Mouse (Mus musculus): ENCODE results near the gene Ccl3.

Gene Ccl3

GRCm38 (mm10) chr11:83649305-83649841, at the start of gene Ccl3:
Ccl3 (minus strand) TSS chr11:83649355.
- H3K4me3 ChIP-seq (replicated peaks; ENCODE audit: low read length), result no peak within 1 kb of the TSS
- H3K4me1 ChIP-seq (replicated peaks; ENCODE audit: low read depth, low read length), result no peaks in the 10 kb centered on the region
- H3K36me3 ChIP-seq (ENCODE audit: insufficient read depth, low read length), result no peaks in the 10 kb centered on the region
- TF ChIP-seq CTCF (conservative IDR thresholded peaks at IDR 0.05; ENCODE audit: low read length) (no peak), NANOG (IDR thresholded peaks at IDR 0.05; ENCODE audit: borderline replicate concordance, low read length) (no peak), POU5F1 (IDR thresholded peaks at IDR 0.05; ENCODE audit: borderline replicate concordance, low read length) (no peak)
- no peaks in the 10 kb centered on the region for H3K9me3 ChIP-seq (ENCODE audit: low read length)
- H3K27me3 ChIP-seq (ENCODE audit: insufficient read depth, low read length), result no peaks in the 10 kb centered on the region

- no peaks in the 10 kb centered on the region for H3K4me1 ChIP-seq (replicated peaks; ENCODE audit: low read depth, low read length)
Measured at GRCm38 (mm10) chr11:83692008-83692407, 42.9 kb upstream of the Ccl3 start.

DNA sequence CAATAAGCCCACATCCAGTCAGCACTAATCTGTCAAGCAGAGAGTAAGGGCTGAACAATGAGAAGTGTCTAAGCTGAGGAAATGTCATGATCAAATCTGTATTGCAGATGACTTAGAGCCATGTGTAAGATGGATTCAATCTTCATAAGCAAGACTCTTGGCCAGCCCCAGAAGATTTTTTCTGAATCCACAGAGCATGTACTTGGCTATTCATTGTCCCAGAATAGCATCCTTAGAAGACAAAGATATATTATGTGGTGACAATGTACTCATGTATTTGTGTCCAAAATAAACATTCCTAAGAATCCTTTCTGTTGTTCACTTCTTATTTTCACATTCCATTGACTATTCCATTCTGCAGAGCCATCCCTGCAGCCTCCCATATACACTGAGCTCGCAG, 40.8 kb upstream of the Ccl3 start:
- TF ChIP-seq NANOG (IDR thresholded peaks at IDR 0.05; ENCODE audit: borderline replicate concordance, low read length) (no peak), POU5F1 (IDR thresholded peaks at IDR 0.05; ENCODE audit: borderline replicate concordance, low read length) (no peak), CTCF (conservative IDR thresholded peaks at IDR 0.05; ENCODE audit: low read length) (no peak)
- Histone ChIP-seq H3K27me3 (ENCODE audit: insufficient read depth, low read length) (no peaks in the 10 kb centered on the region), H3K36me3 (ENCODE audit: insufficient read depth, low read length) (no peaks in the 10 kb centered on the region)

More at GRCm38 (mm10) chr11:83692008-83692407, 42.9 kb upstream of the Ccl3 start:
- no peak for TF ChIP-seq CTCF (conservative IDR thresholded peaks at IDR 0.05; ENCODE audit: low read length)
- no peak for TF ChIP-seq POU5F1 (IDR thresholded peaks at IDR 0.05; ENCODE audit: borderline replicate concordance, low read length)
- TF ChIP-seq NANOG (IDR thresholded peaks at IDR 0.05; ENCODE audit: borderline replicate concordance, low read length), result no peak
- no peak overlapping the region for H3K4me3 ChIP-seq (replicated peaks; ENCODE audit: low read length)
- H3K36me3 ChIP-seq (ENCODE audit: insufficient read depth, low read length), result no peaks in the 10 kb centered on the region
- no peaks in the 10 kb centered on the region for H3K9me3 ChIP-seq (ENCODE audit: low read length)
- H3K27me3 ChIP-seq (ENCODE audit: insufficient read depth, low read length), result no peaks in the 10 kb centered on the region

DNA sequence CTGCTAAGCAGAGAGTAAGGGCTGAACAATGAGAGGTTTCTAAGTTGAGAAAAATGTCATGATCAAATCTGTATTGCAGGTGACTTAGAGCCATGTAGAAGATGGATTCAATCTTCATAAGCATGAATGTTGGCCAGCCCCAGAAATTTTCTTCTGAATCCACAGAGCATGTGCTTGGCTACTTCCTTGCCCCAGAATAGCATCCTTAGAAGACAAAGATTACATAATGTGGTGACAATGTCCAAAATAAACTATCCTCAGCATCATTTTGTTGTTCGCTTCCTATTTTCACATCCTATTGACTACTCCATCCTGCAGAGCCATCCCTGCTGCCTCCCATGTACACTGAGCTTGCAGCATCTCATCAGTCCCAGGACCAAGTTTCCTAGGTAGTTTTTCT, 26.5 kb upstream of the Ccl3 start:
- no peak overlapping the region for H3K4me3 ChIP-seq (replicated peaks; ENCODE audit: low read length)
- H3K9me3 ChIP-seq (ENCODE audit: low read length), result no peaks in the 10 kb centered on the region
- H3K4me1 ChIP-seq (replicated peaks; ENCODE audit: low read depth, low read length), result no peaks in the 10 kb centered on the region
- no peaks in the 10 kb centered on the region for H3K27me3 ChIP-seq (ENCODE audit: insufficient read depth, low read length)
- no peaks in the 10 kb centered on the region for H3K36me3 ChIP-seq (ENCODE audit: insufficient read depth, low read length)
- TF ChIP-seq CTCF (conservative IDR thresholded peaks at IDR 0.05; ENCODE audit: low read length) (no peak), NANOG (IDR thresholded peaks at IDR 0.05; ENCODE audit: borderline replicate concordance, low read length) (no peak), POU5F1 (IDR thresholded peaks at IDR 0.05; ENCODE audit: borderline replicate concordance, low read length) (no peak)

More for the DNA sequence above, 40.8 kb upstream of the Ccl3 start:
- no peaks in the 10 kb centered on the region for H3K4me1 ChIP-seq (replicated peaks; ENCODE audit: low read depth, low read length)
- no peaks in the 10 kb centered on the region for H3K9me3 ChIP-seq (ENCODE audit: low read length)
- H3K4me3 ChIP-seq (replicated peaks; ENCODE audit: low read length), result no peak overlapping the region

DNA sequence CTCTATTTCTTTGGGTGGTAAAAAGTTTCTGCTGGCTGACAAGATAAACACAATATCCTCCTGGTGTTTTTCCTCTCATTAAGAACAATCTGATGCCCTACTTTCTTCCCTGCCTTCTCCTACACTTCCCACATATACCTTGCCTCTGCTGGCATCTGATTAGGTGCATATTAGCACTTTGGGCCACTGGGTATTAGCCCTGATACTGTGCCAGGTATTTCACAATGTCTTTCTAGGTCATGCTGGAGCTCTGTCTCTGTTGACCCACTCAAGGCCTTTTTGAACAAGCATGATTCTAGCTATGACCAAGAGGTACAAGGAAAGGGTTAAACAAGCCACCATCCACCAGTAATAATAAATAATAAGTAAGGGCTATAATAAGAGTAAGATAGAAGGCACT, 22.6 kb upstream of the Ccl3 start:
- TF ChIP-seq NANOG (IDR thresholded peaks at IDR 0.05; ENCODE audit: borderline replicate concordance, low read length), result no peak
- TF ChIP-seq POU5F1 (IDR thresholded peaks at IDR 0.05; ENCODE audit: borderline replicate concordance, low read length), result no peak
- no peak for TF ChIP-seq CTCF (conservative IDR thresholded peaks at IDR 0.05; ENCODE audit: low read length)
- H3K4me1 ChIP-seq (replicated peaks; ENCODE audit: low read depth, low read length), result no peaks in the 10 kb centered on the region

DNA sequence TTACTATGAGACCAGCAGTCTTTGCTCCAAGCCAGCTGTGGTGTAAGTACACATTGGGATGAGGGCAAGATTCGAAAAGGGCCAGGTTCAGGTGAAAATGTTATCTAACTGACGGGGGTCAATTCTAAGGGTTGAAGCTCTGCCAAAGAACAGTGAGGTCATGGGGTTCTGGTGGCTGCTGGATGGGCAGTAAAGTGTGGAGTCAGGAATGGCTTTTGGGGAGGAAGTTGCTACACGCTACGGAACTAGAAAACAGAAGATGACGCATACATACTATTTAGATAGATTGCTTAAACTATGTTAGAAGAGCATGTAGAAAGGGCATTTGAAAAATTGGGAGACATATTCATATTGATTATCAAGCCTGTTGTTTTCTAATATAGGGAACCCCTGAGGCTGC, 14.4 kb upstream of the Ccl3 start:
- Histone ChIP-seq H3K9me3 (ENCODE audit: low read length) (peaks cover 8% of the 10 kb centered on the region), H3K36me3 (ENCODE audit: insufficient read depth, low read length) (no peaks in the 10 kb centered on the region), H3K4me3 (replicated peaks; ENCODE audit: low read length) (no peak overlapping the region), H3K27me3 (ENCODE audit: insufficient read depth, low read length) (no peaks in the 10 kb centered on the region; the same call in 1 of the 2 replicates), H3K4me1 (replicated peaks; ENCODE audit: low read depth, low read length) (no peaks in the 10 kb centered on the region)
- no peak for TF ChIP-seq POU5F1 (IDR thresholded peaks at IDR 0.05; ENCODE audit: borderline replicate concordance, low read length)
- TF ChIP-seq NANOG (IDR thresholded peaks at IDR 0.05; ENCODE audit: borderline replicate concordance, low read length), result no peak
- no peak for TF ChIP-seq CTCF (conservative IDR thresholded peaks at IDR 0.05; ENCODE audit: low read length)

More for the DNA sequence above, 22.6 kb upstream of the Ccl3 start:
- H3K4me3 ChIP-seq (replicated peaks; ENCODE audit: low read length), result no peak overlapping the region
- no peaks in the 10 kb centered on the region for H3K36me3 ChIP-seq (ENCODE audit: insufficient read depth, low read length)
- H3K9me3 ChIP-seq (ENCODE audit: low read length), result no peaks in the 10 kb centered on the region
- H3K27me3 ChIP-seq (ENCODE audit: insufficient read depth, low read length), result no peaks in the 10 kb centered on the region

DNA sequence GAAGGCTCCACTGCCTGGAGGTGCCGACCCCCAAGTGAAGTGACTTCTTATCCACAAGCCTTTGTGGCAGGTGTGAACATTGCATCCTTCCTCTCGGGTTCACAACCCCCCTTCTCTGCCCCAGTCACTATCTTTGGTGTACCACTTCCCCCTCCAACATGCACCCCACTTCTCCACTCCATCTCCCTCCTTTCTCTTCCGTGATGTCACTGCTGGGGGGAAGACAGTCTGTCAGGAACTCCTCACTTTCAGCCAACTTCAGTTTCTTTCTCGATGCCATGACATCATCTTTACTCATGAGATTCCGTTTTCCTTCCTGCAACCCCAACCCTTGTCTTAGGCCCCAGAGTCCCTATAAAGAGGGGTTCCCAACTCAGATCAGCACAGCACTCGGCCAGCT, 13.0 kb upstream of the Ccl3 start, which contains the start of gene Ccl4:
Ccl4 (plus strand) TSS at position 381 of the 400 bp plus-strand sequence.
- peaks cover 8% of the 10 kb centered on the region for H3K9me3 ChIP-seq (ENCODE audit: low read length)
- H3K4me1 ChIP-seq (replicated peaks; ENCODE audit: low read depth, low read length), result no peaks in the 10 kb centered on the region
- H3K27me3 ChIP-seq (ENCODE audit: insufficient read depth, low read length), result no peaks in the 10 kb centered on the region; the same call in 1 of the 2 replicates
- TF ChIP-seq CTCF (conservative IDR thresholded peaks at IDR 0.05; ENCODE audit: low read length) (no peak), NANOG (IDR thresholded peaks at IDR 0.05; ENCODE audit: borderline replicate concordance, low read length) (no peak), POU5F1 (IDR thresholded peaks at IDR 0.05; ENCODE audit: borderline replicate concordance, low read length) (no peak)
- H3K36me3 ChIP-seq (ENCODE audit: insufficient read depth, low read length), result no peaks in the 10 kb centered on the region
- H3K4me3 ChIP-seq (replicated peaks; ENCODE audit: low read length), result no peak within 1 kb of the TSS

DNA sequence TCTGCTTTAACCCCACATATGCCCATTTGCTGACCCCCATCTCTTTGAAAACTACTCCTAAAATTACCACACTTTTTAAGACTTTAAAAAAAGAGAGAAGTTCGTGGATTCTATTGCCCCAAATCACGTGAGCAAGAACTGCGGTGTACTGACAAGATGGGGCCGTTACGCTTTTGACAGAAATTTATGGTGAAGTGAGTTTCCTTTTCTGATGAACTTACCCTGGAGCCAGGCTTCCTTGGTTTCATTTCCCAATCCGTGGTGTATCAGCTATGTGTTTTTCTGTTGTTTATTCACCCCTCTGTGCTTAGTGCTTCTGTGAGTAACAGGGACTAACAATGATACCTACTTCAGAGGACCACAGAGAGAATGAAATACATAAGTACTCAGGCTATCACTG, 9.6 kb upstream of the Ccl3 start:
- no peak for TF ChIP-seq POU5F1 (IDR thresholded peaks at IDR 0.05; ENCODE audit: borderline replicate concordance, low read length)
- no peak for TF ChIP-seq NANOG (IDR thresholded peaks at IDR 0.05; ENCODE audit: borderline replicate concordance, low read length)
- TF ChIP-seq CTCF (conservative IDR thresholded peaks at IDR 0.05; ENCODE audit: low read length), result no peak

DNA sequence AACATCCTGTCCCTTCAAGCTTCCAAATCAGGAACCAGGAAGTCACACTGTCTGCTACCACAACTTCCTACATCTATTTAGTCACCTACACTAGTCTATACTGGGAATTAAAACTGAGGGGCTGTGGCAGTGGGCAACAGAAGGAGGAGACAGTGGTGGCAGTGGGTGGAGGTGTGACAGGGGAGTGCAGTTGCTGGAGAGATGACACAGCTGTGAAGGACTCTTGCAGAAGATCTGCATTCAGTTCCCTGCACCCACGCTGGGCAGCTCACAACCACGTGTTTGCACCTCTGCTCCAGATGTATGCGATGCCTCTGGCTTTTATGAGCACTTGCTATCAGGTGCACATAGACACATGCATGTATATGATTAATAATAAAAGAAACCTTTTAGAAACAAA, 8.4 kb upstream of the Ccl3 start:
- Histone ChIP-seq H3K4me3 (replicated peaks; ENCODE audit: low read length) (no peak overlapping the region), H3K4me1 (replicated peaks; ENCODE audit: low read depth, low read length) (no peaks in the 10 kb centered on the region), H3K9me3 (ENCODE audit: low read length) (peaks cover 8% of the 10 kb centered on the region), H3K36me3 (ENCODE audit: insufficient read depth, low read length) (no peaks in the 10 kb centered on the region), H3K27me3 (ENCODE audit: insufficient read depth, low read length) (no peaks in the 10 kb centered on the region; the same call in 1 of the 2 replicates)
- no peak for TF ChIP-seq NANOG (IDR thresholded peaks at IDR 0.05; ENCODE audit: borderline replicate concordance, low read length)
- no peak for TF ChIP-seq CTCF (conservative IDR thresholded peaks at IDR 0.05; ENCODE audit: low read length)
- no peak for TF ChIP-seq POU5F1 (IDR thresholded peaks at IDR 0.05; ENCODE audit: borderline replicate concordance, low read length)

More for the DNA sequence above, 9.6 kb upstream of the Ccl3 start:
- Histone ChIP-seq H3K36me3 (ENCODE audit: insufficient read depth, low read length) (no peaks in the 10 kb centered on the region), H3K27me3 (ENCODE audit: insufficient read depth, low read length) (no peaks in the 10 kb centered on the region; the same call in 1 of the 2 replicates), H3K4me1 (replicated peaks; ENCODE audit: low read depth, low read length) (no peaks in the 10 kb centered on the region), H3K4me3 (replicated peaks; ENCODE audit: low read length) (no peak overlapping the region), H3K9me3 (ENCODE audit: low read length) (peaks cover 8% of the 10 kb centered on the region)

Data from E14TG2a.4 (cell line).